Mouse (Mus musculus) embryonic stem cell, embryonic (primary cell): ENCODE measurements around the gene Dnah11.
"Not testable (repeated sequence)": the region's sequence is repeated elsewhere in the genome, so short reads cannot be mapped to it uniquely, and the experiment has no call there.

ENCODE experiments used
- CTCF ChIA-PET, 4 experiments: fragments of 300-600 bp in 2 of 4; fragments of 350-600 bp in 2 of 4; sonication (Branson Sonifier 250); formaldehyde crosslinking; loops; one replicate each; lab custom pipeline; 2022; ENCODE audit warnings: inconsistent platforms in 2 of 4; lab: Charles Lee
- POLR2A ChIA-PET, 4 experiments: fragments of 300-600 bp in 2 of 4; fragments of 350-600 bp in 2 of 4; sonication (Branson Sonifier 250); formaldehyde crosslinking; loops; one replicate each; lab custom pipeline; 2022; ENCODE audit warnings: antibody characterized with exemption in 4 of 4, inconsistent platforms in 1 of 4; lab: Charles Lee

Gene Dnah11

DNA sequence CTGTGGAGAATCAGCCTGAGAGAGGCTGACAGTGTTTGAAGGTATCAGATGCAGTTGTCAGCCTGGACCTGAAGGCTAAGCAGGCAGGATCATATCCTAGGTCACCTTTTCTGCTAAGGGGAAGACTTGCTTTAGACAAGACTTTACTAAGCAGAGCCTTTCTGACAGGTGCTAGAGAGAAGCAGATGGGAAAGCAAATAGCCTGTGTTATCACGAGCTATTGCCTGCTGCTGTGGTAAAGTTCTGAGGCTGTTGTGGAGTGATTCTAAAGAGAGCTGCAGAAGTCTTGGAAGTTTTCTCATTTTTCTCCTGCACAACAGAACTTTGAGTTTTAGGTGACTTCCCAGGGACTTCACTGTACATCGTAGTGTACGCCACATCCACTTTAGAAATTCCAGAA, 185.0 kb downstream of the Dnah11 start:
- POLR2A ChIA-PET: no interaction called here
- CTCF ChIA-PET: no interaction called here

DNA sequence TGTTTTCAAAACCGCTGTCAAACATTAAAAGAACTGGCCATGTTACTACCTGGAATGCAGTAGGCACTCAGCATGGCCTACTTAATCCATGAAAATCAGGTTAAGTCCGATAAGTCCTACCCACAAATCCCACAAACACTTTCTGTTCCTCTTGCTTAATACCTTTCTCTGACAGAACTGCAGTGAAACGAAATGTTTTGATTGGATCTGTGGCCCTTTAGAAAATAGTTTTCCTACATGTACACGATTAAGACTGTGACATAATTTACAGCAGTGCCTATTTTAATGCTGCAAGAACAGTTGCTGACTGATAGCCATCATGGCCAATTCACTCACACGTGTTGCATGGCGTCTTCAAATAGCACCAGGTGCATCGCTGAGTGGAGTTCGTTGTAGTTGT, 186.9 kb downstream of the Dnah11 start:
- POLR2A ChIA-PET: no interaction called here
- CTCF ChIA-PET: no interaction called here

DNA sequence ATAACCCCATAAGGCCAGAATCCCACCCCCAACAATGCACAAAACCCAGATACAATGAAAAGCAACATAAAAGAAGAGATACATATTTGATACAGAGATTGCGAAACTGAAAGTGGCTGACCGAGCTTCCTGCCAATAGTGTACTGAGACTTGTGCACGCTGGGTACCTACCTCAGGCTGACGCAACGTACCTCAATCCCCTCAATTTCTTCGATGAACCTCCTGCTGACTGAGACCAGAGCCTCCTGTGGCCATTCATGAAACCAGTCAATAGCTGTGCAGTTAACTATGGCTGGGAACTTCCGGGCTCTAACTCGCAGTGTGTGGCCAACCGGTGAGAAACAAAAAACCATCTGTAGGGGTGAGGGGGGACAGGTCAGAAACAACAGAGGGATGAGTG, 203.9 kb downstream of the Dnah11 start:
- CTCF ChIA-PET: interaction anchor here in 1 of 4 experiments (1.0 kb wide), 1 partner anchor 175 kb away, joined by 3 read pairs; no protein-coding TSS in a partner anchor
- POLR2A ChIA-PET: interaction anchor here in 1 of 4 experiments (0.6 kb wide), 1 partner anchor 91 kb away, joined by 3 read pairs; no protein-coding TSS in a partner anchor

DNA sequence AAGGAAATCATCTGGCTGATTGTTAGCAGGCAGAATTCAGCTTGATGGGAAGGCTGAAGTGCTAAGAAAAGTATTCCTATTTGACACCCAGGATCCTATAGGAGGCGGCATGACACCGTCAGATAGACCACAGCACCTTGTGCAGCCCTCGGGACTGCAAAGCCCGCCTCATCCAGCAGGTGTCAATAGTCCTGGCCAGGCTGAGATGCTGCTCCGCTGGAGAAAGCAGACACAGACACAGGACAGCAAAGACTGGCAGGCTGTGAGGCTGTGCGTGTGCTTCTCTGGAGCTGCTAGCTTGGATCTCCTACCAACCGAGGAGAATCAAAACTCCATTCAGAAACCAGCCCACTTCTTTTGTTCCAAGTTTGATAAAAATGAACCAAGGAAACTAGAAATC, 205.3 kb downstream of the Dnah11 start:
- POLR2A ChIA-PET: no interaction called here
- CTCF ChIA-PET: interaction anchor here (0.5 to 1.4 kb wide), 13 partner anchors 8 to 863 kb away, joined by 3 to 10 read pairs (median 3); no protein-coding TSS in a partner anchor

DNA sequence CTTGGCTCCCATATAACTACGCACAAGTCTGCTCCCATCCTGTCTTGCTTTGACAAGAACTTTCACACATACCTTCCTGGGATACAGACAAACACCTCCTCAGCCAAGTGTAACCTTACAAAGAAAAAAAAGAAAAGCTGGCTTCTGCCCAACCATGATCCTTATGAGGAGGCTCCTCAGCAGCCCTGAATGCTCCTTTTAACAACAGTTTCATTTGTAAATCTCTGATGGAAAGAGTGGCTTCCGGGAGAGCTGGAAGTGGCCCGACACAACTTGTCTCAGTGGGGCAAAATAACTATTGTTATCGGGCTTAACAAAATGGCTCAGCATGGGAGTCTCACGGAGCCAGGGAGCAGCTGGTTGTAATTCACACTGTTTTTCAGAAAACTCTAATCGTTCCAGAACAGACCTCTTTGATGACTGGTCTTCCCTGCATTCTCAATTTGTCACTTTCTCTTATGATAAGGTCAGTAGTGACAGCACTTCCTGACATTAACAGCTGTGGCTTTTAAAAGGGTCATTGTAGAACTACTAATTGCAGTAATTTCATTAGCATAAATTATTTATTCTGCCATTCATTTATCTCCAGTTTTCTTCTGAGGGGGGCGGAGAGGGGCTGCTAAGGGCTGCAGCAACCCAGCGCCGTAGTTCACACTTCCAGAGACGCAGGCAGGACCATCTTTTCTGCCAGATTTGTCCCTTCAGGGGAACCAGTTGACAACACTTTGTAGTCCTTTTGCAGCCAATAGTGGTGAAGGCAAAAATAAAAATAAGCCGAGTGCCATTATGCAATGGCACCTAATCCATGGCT, 209.6 kb downstream of the Dnah11 start:
- ChIA-PET CTCF (interaction anchor here in 1 of 4 experiments (0.5 kb wide), 1 partner anchor 831 kb away, joined by 3 read pairs; no protein-coding TSS in a partner anchor), POLR2A (no interaction called here)

DNA sequence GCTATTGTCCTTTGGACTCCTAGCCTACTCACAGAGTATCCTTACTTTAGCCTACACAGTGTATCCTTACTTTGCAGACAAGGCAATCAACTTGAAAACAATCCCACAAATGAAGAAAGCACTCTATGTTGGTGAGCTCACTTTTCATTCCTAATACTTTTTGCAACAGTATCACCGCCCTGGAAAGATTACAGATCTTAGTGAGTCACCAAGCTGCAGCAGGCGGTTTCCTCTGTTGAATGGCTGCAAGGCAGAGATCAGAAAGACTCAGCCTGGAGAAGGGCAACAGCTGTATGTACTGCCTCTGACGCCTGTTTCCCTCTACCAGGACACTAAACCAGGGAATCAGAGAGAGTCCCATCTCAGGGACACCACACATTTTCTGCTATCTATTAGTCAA, 218.5 kb downstream of the Dnah11 start:
- CTCF ChIA-PET: no interaction called here
- POLR2A ChIA-PET: interaction anchor here in 1 of 4 experiments (0.5 kb wide), 1 partner anchor 62 kb away, joined by 3 read pairs; no protein-coding TSS in a partner anchor

DNA sequence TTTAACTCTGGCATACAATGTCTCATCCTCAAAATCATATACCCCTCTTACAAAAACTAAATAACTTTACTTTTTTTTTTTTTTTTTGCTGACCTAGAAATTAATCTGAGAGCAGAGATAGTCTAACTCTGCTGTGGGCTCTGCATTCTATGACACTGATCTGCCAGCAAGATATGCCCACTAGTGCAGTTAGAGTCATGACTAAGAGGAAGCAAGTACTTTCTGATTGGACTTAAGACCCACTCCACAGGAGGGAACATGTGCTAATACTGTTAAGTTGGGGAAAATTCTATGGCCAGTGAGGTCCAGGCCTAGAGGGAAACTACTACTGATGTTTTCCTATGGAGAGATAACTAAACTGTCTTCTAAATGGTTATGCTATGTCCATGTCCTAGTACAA, 225.1 kb downstream of the Dnah11 start:
- POLR2A ChIA-PET: no interaction called here
- CTCF ChIA-PET: no interaction called here

DNA sequence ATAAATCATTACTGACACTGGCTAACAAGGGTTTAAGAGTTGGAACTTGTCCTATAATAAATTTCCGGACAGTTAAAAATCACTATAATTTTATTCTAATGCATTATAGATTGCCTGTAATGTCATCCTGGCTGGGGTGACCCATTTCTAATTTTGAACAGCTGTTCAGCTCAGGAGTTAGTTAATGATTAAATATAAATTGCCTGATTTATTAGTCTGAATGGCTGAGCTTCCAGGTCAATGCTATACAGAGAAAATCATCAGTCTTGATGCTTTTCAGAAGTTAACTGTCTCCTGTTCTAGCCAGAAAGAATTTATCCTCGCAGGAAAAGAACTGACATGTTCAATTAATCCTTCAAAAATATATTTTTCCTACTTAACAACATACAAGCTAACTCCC, 236.1 kb downstream of the Dnah11 start:
- CTCF ChIA-PET: no interaction called here
- POLR2A ChIA-PET: no interaction called here

DNA sequence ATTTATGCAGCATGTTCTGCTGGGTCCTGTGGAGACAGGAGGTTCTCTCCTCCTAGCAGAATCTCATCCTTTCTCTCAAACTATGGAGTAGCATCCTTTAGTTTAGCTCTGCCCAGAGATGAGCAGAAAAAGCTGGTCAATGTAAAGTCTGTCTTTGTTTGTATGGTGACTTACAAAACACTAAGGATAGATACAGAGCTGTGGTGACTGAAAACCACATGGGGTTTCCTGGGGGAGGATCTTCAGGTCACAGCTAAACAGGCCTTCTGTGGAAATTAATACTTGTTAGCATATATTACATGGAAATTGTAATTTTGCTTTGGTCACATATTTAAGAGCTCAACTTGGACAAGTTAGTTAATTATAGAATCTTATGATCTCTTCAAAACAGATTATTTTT, 239.6 kb downstream of the Dnah11 start:
- ChIA-PET POLR2A (no interaction called here), CTCF (no interaction called here)

DNA sequence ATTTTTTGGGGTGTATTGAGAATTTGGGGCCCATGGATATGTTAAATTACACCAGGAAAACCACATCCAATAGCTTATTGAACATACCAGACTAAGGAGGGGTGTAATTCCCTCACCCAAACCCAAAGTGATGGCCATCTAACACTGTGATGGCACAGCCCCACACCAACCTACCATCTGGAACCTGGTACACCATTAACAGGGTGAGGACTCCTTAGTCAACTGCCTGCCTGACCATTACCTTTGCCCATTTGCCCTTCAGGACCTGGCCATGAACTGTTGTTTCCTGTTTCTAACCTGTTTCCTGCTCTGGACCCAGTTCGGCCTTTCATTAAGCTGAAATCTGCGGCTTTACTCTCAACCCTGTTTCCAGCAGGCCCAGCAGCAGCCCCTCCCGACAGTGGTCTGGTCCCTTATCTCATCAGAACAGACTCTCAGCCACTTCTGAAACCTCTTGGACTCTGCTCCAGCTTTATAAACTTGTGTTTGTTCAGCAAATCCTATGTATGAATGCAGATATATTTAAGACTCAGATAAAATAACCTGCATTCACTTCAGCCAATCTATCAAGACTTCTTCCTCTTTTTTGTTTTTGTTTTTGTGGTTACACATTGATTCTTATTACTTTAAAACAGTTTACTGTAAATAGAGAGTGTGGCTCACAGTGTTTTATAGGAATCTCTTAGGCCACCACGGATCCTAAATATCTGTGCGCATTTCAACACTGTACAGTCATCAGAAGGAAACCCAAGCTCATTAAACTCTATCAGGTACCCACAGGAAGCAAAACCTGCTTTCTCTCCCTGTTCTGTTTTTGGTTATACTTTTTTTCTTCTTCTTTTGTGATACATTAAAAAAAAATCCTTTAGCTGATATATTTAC, 251.8 kb downstream of the Dnah11 start:
- POLR2A ChIA-PET: no interaction called here
- CTCF ChIA-PET: no interaction called here

DNA sequence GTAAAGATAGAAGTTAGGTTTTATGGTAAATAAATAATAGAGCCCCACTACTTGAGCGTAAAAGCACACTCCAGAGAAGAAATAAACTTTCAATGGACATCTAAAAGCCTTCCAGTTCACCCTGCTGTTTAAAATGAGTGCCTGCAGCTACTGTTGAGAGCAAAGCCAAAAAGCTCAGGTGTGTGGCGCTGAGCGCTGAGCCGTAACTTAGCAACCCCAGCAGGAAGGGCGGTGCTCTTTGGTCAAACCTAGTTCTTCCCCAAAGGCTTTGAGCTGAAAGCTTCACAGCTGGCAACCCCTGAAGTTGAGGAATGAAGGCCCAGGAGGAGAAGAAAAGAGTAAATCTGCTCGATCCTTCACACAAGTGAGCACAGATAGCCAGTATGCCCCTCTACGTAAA, 256.9 kb downstream of the Dnah11 start:
- ChIA-PET CTCF (no interaction called here), POLR2A (no interaction called here)

DNA sequence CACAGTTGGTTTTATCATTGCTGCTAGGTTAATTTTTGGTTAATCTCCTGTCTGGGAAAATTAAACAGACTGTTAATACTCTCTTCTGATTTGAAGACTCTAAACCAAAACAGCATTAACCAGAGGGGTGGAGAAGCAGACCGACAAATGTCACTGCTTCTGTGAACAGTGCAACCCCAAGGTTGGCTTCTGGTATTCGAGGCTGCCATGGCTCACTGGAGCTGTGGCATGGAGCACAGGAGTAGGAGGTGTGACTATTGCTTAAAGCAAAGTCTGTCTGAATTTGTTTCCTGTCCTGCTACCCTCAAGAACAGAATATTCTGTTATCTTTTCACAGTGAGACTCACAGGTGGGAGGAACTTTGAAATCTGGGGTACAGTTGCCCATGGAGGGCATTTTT, 260.6 kb downstream of the Dnah11 start:
- CTCF ChIA-PET: no interaction called here
- POLR2A ChIA-PET: no interaction called here

DNA sequence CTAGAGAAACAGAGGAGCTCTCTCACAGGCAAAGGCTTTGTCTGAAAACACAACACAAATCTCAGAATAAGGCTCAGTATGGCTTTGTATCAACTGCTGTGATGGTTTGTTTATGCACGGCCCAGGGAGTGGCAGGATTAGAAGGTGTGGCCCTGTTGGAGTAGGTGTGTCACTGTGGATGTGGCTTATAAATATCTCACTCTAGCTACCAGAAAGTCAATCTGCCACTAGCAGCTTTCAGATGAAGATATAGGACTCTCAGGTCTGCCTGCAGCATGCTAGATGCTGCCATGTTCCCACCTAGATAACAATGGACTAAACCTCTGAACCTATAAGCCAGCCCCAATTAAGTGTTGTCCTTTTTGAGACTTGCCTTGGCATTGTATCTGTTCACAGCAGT, 266.8 kb downstream of the Dnah11 start:
- ChIA-PET CTCF (no interaction called here), POLR2A (no interaction called here)

DNA sequence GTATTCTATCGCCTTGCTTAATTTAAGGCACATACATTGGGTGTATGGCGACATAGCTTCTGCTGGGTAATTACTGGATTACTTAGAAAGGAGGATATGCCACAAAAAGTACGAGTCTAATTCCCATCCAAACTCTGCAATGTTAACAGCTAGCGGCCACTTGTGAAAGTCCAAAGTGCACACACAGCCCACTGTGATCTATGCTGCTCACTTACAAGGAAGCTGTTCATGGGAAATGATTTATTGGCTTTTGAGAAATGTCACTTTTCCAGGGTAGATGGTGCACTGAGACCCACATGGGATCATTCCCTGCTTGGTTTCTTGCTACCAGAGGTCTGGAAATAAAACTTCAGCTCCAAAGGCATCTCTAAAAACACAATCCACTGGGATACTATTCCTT, 269.1 kb downstream of the Dnah11 start:
- ChIA-PET POLR2A (no interaction called here), CTCF (no interaction called here)

DNA sequence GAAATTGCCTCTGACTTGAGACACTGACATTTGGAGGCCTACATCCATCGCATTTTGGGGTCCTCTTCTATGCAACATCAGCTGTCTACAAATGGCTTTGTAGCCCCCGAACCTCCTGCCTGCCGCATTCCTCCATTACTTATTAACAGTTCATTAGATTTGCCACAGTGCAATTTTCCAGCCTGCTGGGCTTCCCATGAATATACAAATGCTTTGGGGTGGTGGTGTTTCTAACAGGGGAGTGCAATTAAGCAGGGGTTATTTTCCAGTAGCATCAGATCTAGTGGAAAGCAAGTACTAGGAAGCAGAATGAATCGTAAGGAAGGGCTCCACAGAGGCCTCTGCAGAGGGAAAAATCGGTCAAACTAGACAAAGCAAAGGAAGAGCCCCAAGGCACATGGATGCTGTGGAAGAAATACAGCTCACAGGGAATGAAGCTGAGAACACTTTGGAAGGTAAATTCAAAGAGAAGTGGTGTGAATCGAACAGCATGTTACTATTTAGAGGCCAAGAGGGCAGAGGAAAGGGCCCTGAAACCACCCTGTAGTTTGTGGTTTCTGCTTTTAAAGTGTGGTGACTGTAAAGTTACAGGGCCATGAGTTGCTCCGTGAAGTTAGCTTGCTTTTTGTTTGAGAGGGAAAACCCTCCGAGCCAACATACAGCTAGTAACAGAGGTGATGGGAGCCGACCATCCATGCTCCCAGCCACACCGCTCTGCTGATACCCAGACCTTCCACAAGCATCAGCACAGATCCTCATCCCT, 282.8 kb downstream of the Dnah11 start:
- ChIA-PET POLR2A (no interaction called here), CTCF (no interaction called here)

DNA sequence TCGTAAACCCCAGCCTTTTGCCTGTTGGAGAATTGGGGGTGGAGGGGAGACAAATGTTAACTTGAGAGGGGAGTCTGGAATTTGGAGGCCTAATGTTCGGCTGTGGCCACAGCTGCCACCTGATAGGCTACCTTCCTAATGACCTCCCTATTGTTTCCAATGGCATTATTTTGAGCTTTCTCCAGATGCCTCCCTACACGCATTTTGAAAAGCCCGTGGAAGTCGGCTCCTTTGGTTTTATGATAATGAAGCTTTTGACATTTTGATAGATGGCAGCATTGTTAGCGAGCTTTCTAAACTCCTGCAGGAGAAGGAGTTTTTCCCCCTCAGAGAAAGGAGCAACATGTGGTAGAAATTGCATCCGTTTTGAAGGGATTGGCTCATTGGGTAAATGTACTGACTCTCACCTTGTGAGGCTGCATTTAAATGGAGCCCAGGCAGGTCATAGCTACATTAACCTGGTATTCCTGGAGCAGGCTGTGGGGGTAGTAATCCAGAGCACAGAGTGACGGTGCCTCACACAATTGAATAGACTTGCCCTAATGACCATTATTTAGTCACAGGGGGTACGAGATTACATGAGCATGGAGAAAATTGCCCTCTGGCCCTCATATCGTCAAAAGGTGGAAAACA, 284.1 kb downstream of the Dnah11 start:
- POLR2A ChIA-PET: no interaction called here
- CTCF ChIA-PET: interaction anchor here in 3 of 4 experiments (0.6 to 0.9 kb wide), 3 partner anchors 145 to 526 kb away, joined by 3 to 5 read pairs (median 3); no protein-coding TSS in a partner anchor

DNA sequence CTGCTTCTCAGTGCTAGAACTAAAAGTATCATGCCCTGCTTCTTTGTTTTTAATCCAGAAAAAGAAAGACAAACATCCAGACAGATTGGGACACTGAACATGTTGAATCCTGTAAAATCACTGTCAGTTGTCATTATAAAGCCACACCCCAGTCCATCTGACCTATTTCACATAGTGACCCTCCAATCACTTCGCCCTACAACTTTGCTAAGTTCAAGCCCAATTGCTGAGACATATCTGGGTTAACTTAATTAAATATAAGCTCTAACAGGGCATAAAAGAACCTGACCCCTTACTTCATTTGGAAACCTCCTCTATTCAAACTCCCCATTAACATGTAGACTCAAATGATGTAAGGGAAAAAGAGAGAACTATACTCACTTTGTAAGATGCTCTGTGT, 287.4 kb downstream of the Dnah11 start:
- CTCF ChIA-PET: no interaction called here
- POLR2A ChIA-PET: no interaction called here

DNA sequence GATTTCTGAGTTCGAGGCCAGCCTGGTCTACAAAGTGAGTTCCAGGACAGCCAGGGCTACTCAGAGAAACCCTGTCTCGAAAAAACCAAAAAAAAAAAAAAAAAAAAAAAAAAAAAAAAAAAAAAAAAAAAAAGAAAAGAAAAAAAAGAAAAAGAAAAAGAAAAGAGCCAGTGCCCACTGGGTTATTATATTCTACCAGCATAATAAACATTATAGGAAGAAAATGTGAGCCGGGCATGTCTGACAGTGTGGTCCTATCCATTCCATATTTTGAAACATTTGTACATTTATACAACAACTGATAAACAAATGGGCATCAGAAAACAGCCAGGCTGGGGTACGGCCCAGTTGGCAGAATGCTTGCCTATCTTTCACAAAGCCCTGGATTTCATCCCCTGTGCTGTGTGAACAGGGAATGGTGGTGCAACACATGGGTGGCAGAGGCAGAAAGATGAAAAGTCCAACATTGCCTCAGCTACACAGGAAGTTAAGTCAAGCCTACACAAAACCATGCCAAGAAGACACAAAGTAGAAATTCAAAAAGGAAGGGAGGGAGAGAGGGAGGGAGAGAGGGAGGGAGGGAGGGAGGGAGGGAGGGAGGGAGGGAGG, 293.5 kb downstream of the Dnah11 start:
- CTCF ChIA-PET, POLR2A ChIA-PET: not testable (repeated sequence)

DNA sequence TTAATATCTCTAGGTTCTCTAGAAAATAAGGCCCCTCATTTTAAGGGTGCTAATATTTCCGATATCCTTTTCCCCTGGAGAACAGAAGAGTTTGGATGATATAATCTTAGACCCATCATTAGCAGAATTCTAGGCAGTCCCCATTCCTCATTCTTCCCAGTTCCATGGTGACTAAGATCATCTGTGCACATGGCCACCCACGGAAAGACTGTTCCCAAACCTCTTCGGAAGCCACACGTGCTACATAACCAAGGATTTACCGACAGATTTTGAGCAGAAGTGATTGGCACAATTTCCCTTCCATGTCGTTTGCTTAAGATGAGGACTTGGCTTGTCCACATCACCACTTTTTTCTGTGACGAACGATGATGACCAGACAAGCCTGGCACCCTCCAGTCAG, 295.2 kb downstream of the Dnah11 start:
- ChIA-PET CTCF (no interaction called here), POLR2A (interaction anchor here in 1 of 4 experiments (0.6 kb wide), 1 partner anchor 91 kb away, joined by 3 read pairs; no protein-coding TSS in a partner anchor)
